10 mouse cellular contexts compared by ENCODE assay signal in genomic region chr11:77816003-77816402, GRCm38 (mm10). TPM values are rescaled to one million over a fixed set of nuclear protein-coding genes. Genes with fewer than 3 reads are reported as not detected.
A peak's percentile ranks its signal among the peaks of the same experiment; 100 is the strongest.
DNase-seq lines count a peak whose midpoint lies in the region; ATAC-seq and TF ChIP-seq lines count a peak whose summit lies in the region.
"Had no signal": no experiment of that assay in that cellular context is flagged by ENCODE, and none has a peak within 500 bp of the region (broad histone marks: within the 10 kb centered on the region; RNA-seq: fewer than 3 reads in every experiment).

No protein-coding gene starts in this region.

- ATAC-seq in forebrain, embryonic 12.5 days (ENCODE audit: low FRiP score), result 0 out of 2 replicates have a peak, but pooled peaks have one; percentile 58
- peak; percentile 49; the same call in 1 of the 2 replicates for ATAC-seq in hindbrain, embryonic 14.5 days (ENCODE audit: low FRiP score)

- H3K27ac ChIP-seq in layer of hippocampus, adult 2 months, result no peak overlapping the region
- H3K27ac ChIP-seq in forebrain, embryonic 12.5 days, result no peak overlapping the region
- no peak overlapping the region for H3K27ac ChIP-seq in hindbrain, embryonic 14.5 days
- H3K27ac ChIP-seq: embryonic facial prominence, embryonic 12.5 days; neural tube, embryonic 13.5 days had no signal

- no peak overlapping the region for H3K4me2 ChIP-seq in forebrain, embryonic 12.5 days
- H3K4me2 ChIP-seq in hindbrain, embryonic 14.5 days (replicated peaks), result no peak overlapping the region
- H3K4me2 ChIP-seq: embryonic facial prominence, embryonic 12.5 days; neural tube, embryonic 13.5 days had no signal

- TF ChIP-seq CTCF in layer of hippocampus, adult 2 months (conservative IDR thresholded peaks at IDR 0.05), result peak; percentile 87

- 22% methylated on average over 3 of the region's 3 CpGs for WGBS in forebrain, embryonic 12.5 days
- WGBS in hindbrain, embryonic 14.5 days, result 20% methylated on average over 3 of the region's 3 CpGs

- peaks cover 40% of the 10 kb centered on the region for H3K36me3 ChIP-seq in forebrain, embryonic 12.5 days (replicated peaks)
- H3K36me3 ChIP-seq in hindbrain, embryonic 14.5 days (replicated peaks; ENCODE audit: control insufficient read depth, insufficient read depth), result peaks cover 44% of the 10 kb centered on the region

- H3K27me3 ChIP-seq in forebrain, embryonic 12.5 days, result no peaks in the 10 kb centered on the region
- no peaks in the 10 kb centered on the region for H3K27me3 ChIP-seq in hindbrain, embryonic 14.5 days (ENCODE audit: control insufficient read depth, insufficient read depth, low read length)
- H3K27me3 ChIP-seq: embryonic facial prominence, embryonic 12.5 days; neural tube, embryonic 13.5 days had no signal

- DNase-seq in layer of hippocampus, adult 2 months (ENCODE audit: low spot score in 2 of 2), result peak in 1 of 2 experiments; percentile 62
- no peak for DNase-seq in layer of hippocampus, postnatal 14 days (ENCODE audit: low spot score in 2 of 2)
- peak; percentile 83 for DNase-seq in adipocyte (ENCODE audit: low spot score)
- DNase-seq in hindbrain, embryonic 14.5 days (ENCODE audit: low spot score), result peak; percentile 72
- peak; percentile 65 to 76 for DNase-seq in lung, adult 18-20 months
- peak; percentile 86 for DNase-seq in retina, embryonic 14.5 days (ENCODE audit: low spot score)
- DNase-seq in right cerebral cortex, postnatal 14 days, result no peak

- H3K4me3 ChIP-seq in layer of hippocampus, adult 2 months, result no peak overlapping the region
- H3K4me3 ChIP-seq in forebrain, embryonic 12.5 days (replicated peaks), result no peak overlapping the region
- no peak overlapping the region for H3K4me3 ChIP-seq in hindbrain, embryonic 14.5 days (replicated peaks; ENCODE audit: low read length)
- H3K4me3 ChIP-seq: embryonic facial prominence, embryonic 12.5 days; neural tube, embryonic 13.5 days had no signal

- H3K9me3 ChIP-seq in forebrain, embryonic 12.5 days, result no peaks in the 10 kb centered on the region
- no peaks in the 10 kb centered on the region for H3K9me3 ChIP-seq in hindbrain, embryonic 14.5 days (ENCODE audit: control insufficient read depth, low read length)
- H3K9me3 ChIP-seq: embryonic facial prominence, embryonic 12.5 days; neural tube, embryonic 13.5 days had no signal

- H3K4me1 ChIP-seq in forebrain, embryonic 12.5 days, result no peaks in the 10 kb centered on the region
- H3K4me1 ChIP-seq in hindbrain, embryonic 14.5 days (replicated peaks; ENCODE audit: control insufficient read depth, insufficient read depth, low read length), result 0 out of 2 replicates have a peak, but pooled peaks cover 5% of the 10 kb centered on the region
- H3K4me1 ChIP-seq: embryonic facial prominence, embryonic 12.5 days; neural tube, embryonic 13.5 days had no signal

- no peak overlapping the region for H3K9ac ChIP-seq in forebrain, embryonic 12.5 days
- H3K9ac ChIP-seq in hindbrain, embryonic 14.5 days, result no peak overlapping the region
- H3K9ac ChIP-seq: embryonic facial prominence, embryonic 12.5 days; neural tube, embryonic 13.5 days had no signal

RNA-seq across cellular contexts. Expression of gene Gm10277, which starts 28.5 kb away (rescaled TPM):
- total RNA-seq in layer of hippocampus, adult 2 months (2021), result not detected
- total RNA-seq in layer of hippocampus, postnatal 14 days (2021), result not detected
- 2.1 and 2.9 TPM in 2 replicates for polyA plus RNA-seq in forebrain, embryonic 12.5 days (2016; fragmentation: Nextera tagmentation; extraction: Ambion mirVana)
- polyA plus RNA-seq in hindbrain, embryonic 14.5 days (2014; fragmentation: Nextera tagmentation; extraction: Ambion mirVana), result 0.69 and 1.4 TPM in 2 replicates

RNA-seq across cellular contexts. Expression of gene Myo18a, which starts 53.0 kb away (rescaled TPM):
- total RNA-seq in layer of hippocampus, adult 2 months (2021), result 100 to 1,000 TPM; 137 to 156 TPM
- 100 to 1,000 TPM; 159 to 173 TPM for total RNA-seq in layer of hippocampus, postnatal 14 days (2021)
- polyA plus RNA-seq in forebrain, embryonic 12.5 days (2016; fragmentation: Nextera tagmentation; extraction: Ambion mirVana), result 49.4 and 56.7 TPM in 2 replicates
- 42.1 and 43.7 TPM in 2 replicates for polyA plus RNA-seq in hindbrain, embryonic 14.5 days (2014; fragmentation: Nextera tagmentation; extraction: Ambion mirVana)

Comparison
In these comparisons a context has a peak if more than half of its experiments do, and no peak if none do; other contexts are left out.
1. DNase-seq: peak in adipocyte (single experiment), hindbrain, embryonic 14.5 days (single experiment), lung, adult 18-20 months (2 of 2) and retina, embryonic 14.5 days (single experiment); none in layer of hippocampus, postnatal 14 days (0 of 2) and right cerebral cortex, postnatal 14 days (single experiment).